Mouse (Mus musculus) lung, postnatal 36 days (tissue): ENCODE measurements at regions not wholly inside any gene's neighbourhood (a gene's known extent, or its start where the extent isn't known, plus 50 kb on each side); places are given as distances from the start of the nearest gene placed in this dataset.
A peak's percentile ranks its signal among the peaks of the same experiment; 100 is the strongest.

Experiments
- DNase-seq: peaks from one replicate; pipeline ENCODE4 v3.0.0; 2022; ENCODE audit warnings: mixed read lengths

DNA sequence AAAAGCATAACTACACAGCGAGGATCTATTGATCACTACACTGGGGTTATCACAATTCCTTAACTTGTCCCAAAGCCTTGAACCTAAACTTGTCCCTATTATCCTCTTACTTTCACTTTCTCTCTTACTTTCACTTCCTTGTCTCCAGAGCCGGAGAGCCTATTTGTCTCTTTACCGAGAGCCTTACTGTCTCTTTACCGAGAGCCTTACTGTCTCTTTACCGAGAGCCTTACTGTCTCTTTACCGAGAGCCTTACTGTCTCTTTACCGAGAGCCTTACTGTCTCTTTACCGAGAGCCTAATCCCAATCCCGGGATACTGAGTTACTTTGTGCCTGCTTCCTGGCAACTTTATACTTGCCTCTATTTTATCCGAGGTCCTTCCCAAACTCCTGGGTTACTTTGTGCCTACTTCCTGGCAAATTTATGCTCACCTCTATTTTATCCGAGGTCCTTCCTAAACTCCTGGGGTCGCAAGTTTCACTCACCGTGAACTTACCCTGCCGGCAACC, 335.3 kb upstream of the Ccng1 start:
- peak; percentile 50 for DNase-seq

- no peak for DNase-seq
These were observed 308.5 kb upstream of the Ccng1 start for GRCm38 (mm10) chr11:41063570-41063969.

DNA sequence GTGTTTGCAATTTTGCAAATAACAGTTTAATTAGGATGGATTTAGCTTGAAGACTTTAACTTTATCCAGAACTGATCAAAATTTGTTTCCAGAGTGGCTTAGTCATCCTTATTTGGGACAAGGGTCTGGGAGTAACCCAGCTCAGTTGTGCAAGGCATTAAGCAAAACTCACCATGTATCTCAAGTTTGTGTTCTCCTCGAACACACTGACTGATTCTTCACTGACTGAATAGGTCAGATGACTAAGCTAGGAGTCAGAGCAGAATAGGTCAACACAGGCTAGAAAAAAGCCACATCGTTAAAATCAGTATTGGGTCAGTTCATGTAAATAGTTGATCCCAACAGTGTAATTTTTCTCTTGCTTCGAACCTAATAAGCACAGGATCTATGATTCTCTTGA, 302.7 kb upstream of the Ccng1 start:
- no peak for DNase-seq

DNA sequence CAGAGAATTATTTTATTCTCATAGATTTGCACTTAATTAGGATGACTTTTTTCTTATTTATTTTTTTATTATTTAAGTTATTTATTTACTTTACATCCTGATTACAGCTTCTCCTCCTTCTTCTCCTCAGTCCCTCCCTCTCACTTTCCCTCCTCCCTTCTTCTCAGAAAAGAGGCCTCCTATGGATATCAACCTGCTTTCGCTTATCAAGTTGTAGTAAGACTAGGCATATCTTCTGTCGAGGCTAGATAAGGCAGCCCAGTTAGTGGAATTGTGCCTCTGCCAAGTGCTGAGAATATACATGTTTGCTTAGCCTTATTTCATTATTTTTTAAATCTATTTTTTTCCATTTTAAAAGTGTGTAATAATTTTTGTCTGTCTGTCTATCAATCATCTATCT, 274.9 kb upstream of the Ccng1 start:
- no peak for DNase-seq

DNA sequence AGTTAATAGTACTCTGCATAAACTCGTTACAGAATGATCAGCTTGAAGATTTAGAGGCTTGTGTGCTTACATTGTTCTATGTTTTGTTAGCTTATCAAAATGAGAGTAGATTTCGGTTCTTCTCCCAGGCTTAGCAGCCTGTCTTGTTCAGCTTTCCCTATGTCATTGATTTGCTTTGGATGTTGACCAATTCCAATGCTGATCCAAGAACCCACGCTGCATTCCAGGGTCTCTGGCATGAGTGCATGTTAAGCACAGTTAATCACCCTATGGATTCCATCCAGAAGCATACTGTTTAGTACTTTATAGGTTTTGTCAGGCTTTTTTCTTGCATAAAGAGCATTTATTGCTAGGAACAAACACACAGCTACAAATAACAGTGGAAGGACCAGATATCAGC, 255.0 kb upstream of the Ccng1 start:
- DNase-seq: no peak

DNA sequence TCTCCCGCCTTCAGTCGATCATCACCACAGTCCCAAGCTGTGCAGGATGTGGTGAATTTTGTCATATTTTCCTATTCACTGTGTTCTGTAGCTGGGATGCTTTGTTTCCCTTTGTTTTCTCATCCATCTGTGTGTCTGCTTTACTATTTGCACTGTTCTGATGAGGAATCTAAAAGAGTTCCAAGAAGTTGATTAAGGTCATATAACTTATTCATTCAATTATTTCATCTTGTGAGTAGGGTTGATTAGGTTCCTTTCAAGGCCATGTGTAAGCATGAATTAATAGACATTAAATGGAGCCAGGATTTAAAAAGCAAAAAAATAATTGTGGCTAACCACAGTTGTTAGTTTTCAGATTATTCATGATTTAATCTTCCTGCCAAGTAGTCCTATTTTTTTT, 217.7 kb upstream of the Ccng1 start:
- no peak for DNase-seq

GRCm38 (mm10) chr11:40927168-40927567, 172.1 kb upstream of the Ccng1 start:
- no peak for DNase-seq

- no peak for DNase-seq
These were observed 136.4 kb upstream of the Ccng1 start for GRCm38 (mm10) chr11:40891485-40891884.

DNA sequence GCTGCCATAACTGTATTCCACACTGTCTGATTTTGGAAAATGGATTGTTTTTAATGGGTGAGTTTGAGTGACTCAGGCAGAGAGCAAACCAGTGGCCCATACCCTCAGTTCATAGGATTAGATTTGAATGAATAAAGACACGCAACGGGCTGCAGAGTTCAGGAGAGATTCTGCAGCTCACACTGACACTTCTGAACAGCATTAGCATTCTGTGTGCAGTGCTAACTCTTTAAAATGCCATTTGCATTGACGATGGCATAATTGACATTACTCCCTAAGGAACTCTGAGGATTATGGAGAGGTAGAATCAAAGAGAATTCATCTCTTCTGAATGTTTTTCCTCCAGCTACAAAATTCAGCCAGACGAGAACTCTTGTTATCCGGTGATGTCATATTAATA, 129.4 kb upstream of the Ccng1 start:
- DNase-seq: no peak

DNA sequence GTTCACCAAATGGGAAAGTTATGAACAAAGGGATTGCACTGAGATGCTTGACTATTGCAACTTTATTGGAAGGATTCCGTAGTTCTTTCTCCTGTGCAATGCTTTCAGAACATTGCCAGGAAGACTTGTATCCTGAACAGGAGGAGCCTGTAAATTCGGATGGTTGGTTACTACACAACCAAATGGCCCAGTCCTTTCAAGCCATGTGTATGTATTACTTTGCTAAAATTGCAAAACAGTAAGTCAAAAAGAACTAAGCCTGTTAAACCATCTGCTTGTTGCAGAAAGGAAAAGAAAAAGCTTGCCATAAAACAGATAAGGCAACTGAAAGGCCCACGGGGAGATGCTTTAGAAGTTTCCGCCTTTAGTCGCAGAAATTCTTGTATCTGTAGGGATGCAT, 124.5 kb upstream of the Ccng1 start:
- no peak for DNase-seq

GRCm38 (mm10) chr11:40873002-40873401, 117.9 kb upstream of the Ccng1 start:
- no peak for DNase-seq

- peak; percentile 62 for DNase-seq
These were observed 110.6 kb upstream of the Ccng1 start for GRCm38 (mm10) chr11:40865694-40866093.

GRCm38 (mm10) chr11:40851361-40851760, 96.2 kb upstream of the Ccng1 start:
- DNase-seq: peak; percentile 2

- DNase-seq: peak; percentile 53
These were observed 95.6 kb upstream of the Ccng1 start for GRCm38 (mm10) chr11:40850652-40851092.

- DNase-seq: no peak
These were observed 91.5 kb upstream of the Ccng1 start for GRCm38 (mm10) chr11:40846586-40846985.

DNA sequence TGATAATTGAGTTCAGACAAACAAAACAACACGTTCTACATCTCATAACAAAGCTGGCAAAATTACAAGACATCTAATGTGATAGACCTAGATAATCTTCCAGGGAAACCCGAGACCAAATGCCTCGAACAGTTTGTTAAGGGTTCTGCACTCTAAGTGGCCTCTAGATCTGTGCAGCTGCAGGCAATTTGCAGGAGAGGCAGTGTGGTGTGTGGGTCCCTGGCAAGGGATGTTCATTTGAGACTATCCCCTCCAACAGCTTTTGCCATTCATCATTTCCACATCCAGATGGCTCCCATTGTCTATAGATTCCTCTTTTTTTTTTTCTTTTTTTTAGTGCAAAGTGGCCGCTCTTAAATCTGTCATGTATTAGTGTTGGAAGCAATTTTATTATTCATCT, 80.3 kb upstream of the Ccng1 start:
- DNase-seq: no peak
